Mouse (Mus musculus) liver, embryonic 11.5 days (tissue): ENCODE measurements around the gene Thap3. TPM values are rescaled to one million over a fixed set of nuclear protein-coding genes. Genes with fewer than 3 reads are reported as not detected.

Experiments
- ATAC-seq: fragments of 200-750 bp; cut with Nextera tagmentation; replicated peaks from 2 replicates; pipeline ENCODE4 v1.8.0; 2017; ENCODE audit warnings: moderate number of reproducible peaks, mild to moderate bottlenecking, moderate TSS enrichment, moderate library complexity; ENCODE audit not compliant: low FRiP score
- DNase-seq: peaks from one replicate; pipeline ENCODE4 v3.0.0-alpha.2; 2017; ENCODE audit warnings: low spot score
- H3K27ac ChIP-seq: fragments of 300-500 bp; sonication (generic); 2 replicates; pipeline ENCODE4 v1.5.1; 2014; ENCODE audit warnings: mild to moderate bottlenecking, low read depth, low read length, control low read depth
- H3K27me3 ChIP-seq: fragments of 300-500 bp; sonication (generic); replicated peaks from 2 replicates; pipeline ENCODE4 v1.6.1; 2014; ENCODE audit warnings: low read length, mixed read lengths; ENCODE audit not compliant: control insufficient read depth, insufficient read depth
- H3K36me3 ChIP-seq: fragments of 300-500 bp; sonication (generic); 2 replicates; pipeline ENCODE4 v1.6.1; 2014; ENCODE audit warnings: mild to moderate bottlenecking, low read length, moderate library complexity, mixed read lengths; ENCODE audit not compliant: control insufficient read depth, insufficient read depth
- H3K4me1 ChIP-seq: fragments of 300-500 bp; sonication (generic); replicated peaks from 2 replicates; pipeline ENCODE4 v1.6.1; 2014; ENCODE audit warnings: low read length, mixed read lengths; ENCODE audit not compliant: control insufficient read depth, insufficient read depth
- H3K4me2 ChIP-seq: fragments of 300-500 bp; sonication (generic); 2 replicates; pipeline ENCODE4 v1.6.1; 2014; ENCODE audit warnings: mild to moderate bottlenecking, control low read depth, moderate library complexity
- H3K4me3 ChIP-seq: fragments of 300-500 bp; sonication (generic); 2 replicates; pipeline ENCODE4 v1.5.1; 2014; ENCODE audit warnings: low read depth, low read length, control low read depth
- H3K9ac ChIP-seq: fragments of 300-500 bp; sonication (generic); 2 replicates; pipeline ENCODE4 v1.6.1; 2014; ENCODE audit warnings: low read depth, low read length, control low read depth
- H3K9me3 ChIP-seq: fragments of 300-500 bp; sonication (generic); 2 replicates; pipeline ENCODE4 v1.6.1; 2016; ENCODE audit warnings: low read length, inconsistent platforms, mixed read lengths; ENCODE audit not compliant: control insufficient read depth
- WGBS: fragments of 180-500 bp; shearing (Covaris S2); extraction: QIAGEN DNeasy Blood & Tissue Kit; methylation state at CpG from one replicate; pipeline ENCODE4 v1.1.7; 2014; 5-methylcytosine and 5-hydroxymethylcytosine counted together
- polyA plus RNA-seq: library from polyadenylated mRNA; unstranded; fragments of >200 nt; fragmentation: Nextera tagmentation; extraction: Ambion mirVana; gene quantifications from 2 replicates; pipeline ENCODE4 v1.2.1, GENCODE M21; 2014

The Thap3 gene
- polyA plus RNA-seq, 1 experiment from 2014 or later: 14.5 TPM

- no peak overlapping the region for H3K27ac ChIP-seq
- peaks cover 20% of the 10 kb centered on the region for H3K4me1 ChIP-seq
- DNase-seq (no peak), ATAC-seq (no peak)
- peaks cover 4% of the 10 kb centered on the region for H3K27me3 ChIP-seq
- no peak overlapping the region for H3K4me3 ChIP-seq
- H3K9me3 ChIP-seq: no peaks in the 10 kb centered on the region
- H3K4me2 ChIP-seq: no peak overlapping the region
- 66% methylated on average over 6 of the region's 6 CpGs for WGBS
- no peaks in the 10 kb centered on the region for H3K36me3 ChIP-seq
- no peak overlapping the region for H3K9ac ChIP-seq
Observed at GRCm38 (mm10) chr4:152006137-152006536, 17.3 kb upstream of the Thap3 start.

- H3K9ac ChIP-seq: no peak overlapping the region
Observed at GRCm38 (mm10) chr4:152002063-152002462, 13.3 kb upstream of the Thap3 start.

GRCm38 (mm10) chr4:152001335-152001734 is 12.5 kb upstream of the Thap3 start:
- Histone ChIP-seq H3K4me2 (no peak overlapping the region), H3K36me3 (no peaks in the 10 kb centered on the region), H3K27ac (no peak overlapping the region), H3K9me3 (no peaks in the 10 kb centered on the region), H3K4me3 (no peak overlapping the region), H3K27me3 (no peaks in the 10 kb centered on the region), H3K4me1 (peaks cover 7% of the 10 kb centered on the region; the same call in 1 of the 2 replicates), H3K9ac (no peak overlapping the region)
- ATAC-seq: no peak
- WGBS: 65% methylated on average over 4 of the region's 4 CpGs
- DNase-seq: no peak

More at GRCm38 (mm10) chr4:152002063-152002462, 13.3 kb upstream of the Thap3 start:
- Histone ChIP-seq H3K27ac (no peak overlapping the region), H3K9me3 (no peaks in the 10 kb centered on the region), H3K4me1 (peaks cover 7% of the 10 kb centered on the region; the same call in 1 of the 2 replicates), H3K36me3 (no peaks in the 10 kb centered on the region), H3K4me2 (no peak overlapping the region), H3K27me3 (no peaks in the 10 kb centered on the region), H3K4me3 (no peak overlapping the region)
- no peak for DNase-seq
- 87% methylated on average over 3 of the region's 3 CpGs for WGBS
- no peak for ATAC-seq

GRCm38 (mm10) chr4:152000906-152001305 is 12.1 kb upstream of the Thap3 start:
- Histone ChIP-seq H3K9me3 (no peaks in the 10 kb centered on the region), H3K4me3 (no peak overlapping the region), H3K36me3 (no peaks in the 10 kb centered on the region), H3K27me3 (no peaks in the 10 kb centered on the region), H3K4me1 (peaks cover 7% of the 10 kb centered on the region; the same call in 1 of the 2 replicates), H3K4me2 (no peak overlapping the region), H3K27ac (no peak overlapping the region), H3K9ac (no peak overlapping the region)
- 60% methylated on average over 4 of the region's 4 CpGs for WGBS
- ATAC-seq (no peak), DNase-seq (no peak)

GRCm38 (mm10) chr4:151999481-151999880 is 10.7 kb upstream of the Thap3 start:
- DNase-seq: no peak
- no peak overlapping the region for H3K27ac ChIP-seq
- H3K9me3 ChIP-seq: no peaks in the 10 kb centered on the region
- no peak overlapping the region for H3K4me2 ChIP-seq
- no peak overlapping the region for H3K9ac ChIP-seq
- peaks cover 12% of the 10 kb centered on the region for H3K4me1 ChIP-seq
- WGBS: 32% methylated on average over 3 of the region's 3 CpGs
- no peak overlapping the region for H3K4me3 ChIP-seq
- no peak for ATAC-seq
- no peaks in the 10 kb centered on the region for H3K36me3 ChIP-seq
- H3K27me3 ChIP-seq: no peaks in the 10 kb centered on the region

GRCm38 (mm10) chr4:151997701-151998100 is 8.9 kb upstream of the Thap3 start:
- no peaks in the 10 kb centered on the region; the same call in 1 of the 2 replicates for H3K36me3 ChIP-seq
- DNase-seq (no peak), ATAC-seq (no peak)
- H3K9ac ChIP-seq: no peak overlapping the region
- H3K9me3 ChIP-seq: no peaks in the 10 kb centered on the region
- peak overlapping the region; percentile 97; the same call in 1 of the 2 replicates for H3K4me2 ChIP-seq
- no peak overlapping the region for H3K27ac ChIP-seq
- no peaks in the 10 kb centered on the region for H3K27me3 ChIP-seq
- no peak overlapping the region for H3K4me3 ChIP-seq
- 50% methylated on average over 3 of the region's 3 CpGs for WGBS
- H3K4me1 ChIP-seq: peaks cover 19% of the 10 kb centered on the region

- Histone ChIP-seq H3K36me3 (peaks cover 4% of the 10 kb centered on the region), H3K4me2 (peak overlapping the region; percentile 97), H3K27ac (peak overlapping the region; percentile 44), H3K27me3 (no peaks in the 10 kb centered on the region), H3K9ac (peak overlapping the region; percentile 74), H3K9me3 (no peaks in the 10 kb centered on the region), H3K4me3 (peak overlapping the region; percentile 81), H3K4me1 (peaks cover 19% of the 10 kb centered on the region)
- 4% methylated on average over 13 of the region's 13 CpGs for WGBS
- ATAC-seq (no peak), DNase-seq (no peak)
Observed at GRCm38 (mm10) chr4:151996951-151997222, 8.1 kb upstream of the Thap3 start.

GRCm38 (mm10) chr4:151996173-151996950 is 7.6 kb upstream of the Thap3 start, which contains the start of gene Phf13:
Phf13 (minus strand) TSS chr4:151996258.
- Histone ChIP-seq H3K9me3 (no peaks in the 10 kb centered on the region), H3K27me3 (no peaks in the 10 kb centered on the region), H3K36me3 (peaks cover 9% of the 10 kb centered on the region), H3K4me2 (peak within 1 kb of the TSS; percentile 97), H3K4me1 (peaks cover 19% of the 10 kb centered on the region), H3K4me3 (peak within 1 kb of the TSS; percentile 81), H3K27ac (peak within 1 kb of the TSS; percentile 75), H3K9ac (peak within 1 kb of the TSS; percentile 88)
- ATAC-seq (peak; percentile 93), DNase-seq (peak; percentile 98)
- WGBS: under 1% methylated on average over 93 of the region's 94 CpGs
